Mouse (Mus musculus) effector memory CD4-positive, alpha-beta T cell, adult 5 months (primary cell): ENCODE results near the gene Olfr1487. TPM values are rescaled to one million over a fixed set of nuclear protein-coding genes. Genes with fewer than 3 reads are reported as not detected.

Experiments used
- polyA plus RNA-seq: library from polyadenylated mRNA; unstranded; fragments of 100-300 nt; shearing (Covaris generic); gene quantifications from one replicate; pipeline ENCODE4 v1.2.1, GENCODE M21; 2017

The Olfr1487 gene
- polyA plus RNA-seq, result not detected

DNA sequence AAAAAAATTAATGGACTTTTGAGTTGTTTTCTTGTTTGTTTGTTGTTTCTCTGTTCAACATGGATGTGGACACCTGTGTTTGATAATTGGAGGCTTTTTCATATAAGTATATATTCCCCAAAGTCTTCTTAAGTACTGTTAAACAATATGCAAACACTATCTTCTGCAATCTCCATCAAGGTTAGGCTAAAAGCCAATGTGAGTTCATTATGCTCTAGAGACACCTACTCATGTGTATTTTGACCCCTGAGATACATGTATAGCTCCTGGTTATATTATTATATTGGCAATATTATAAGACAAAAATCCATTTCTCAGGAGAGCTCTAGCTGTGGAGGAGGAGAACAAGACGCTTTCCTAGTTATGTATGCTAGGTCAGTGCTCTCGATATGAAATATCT lies at the start of gene Olfr1487:
Gene Olfr1487, plus strand, starts transcription at position 301 of the 400 bp plus-strand sequence.

DNA sequence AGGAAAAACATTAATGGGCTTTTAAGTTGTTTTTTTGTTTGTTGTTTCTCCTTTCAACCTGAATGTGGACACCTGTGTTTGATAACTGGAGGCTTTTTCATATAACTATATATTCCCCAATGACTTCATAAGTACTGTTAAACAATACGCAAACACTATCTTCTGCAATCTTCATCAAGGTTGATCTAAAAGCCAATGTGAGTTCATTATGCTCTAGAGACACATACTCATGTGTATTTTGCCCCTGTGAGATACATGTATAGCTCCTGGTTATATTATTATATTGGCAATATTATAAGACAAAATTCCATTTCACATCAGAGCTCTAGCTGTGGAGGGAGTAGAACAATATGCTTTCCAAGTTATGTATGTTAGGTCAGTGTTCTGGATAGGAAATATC lies 34.0 kb upstream of the Olfr1487 start, which contains the start of gene Olfr1484:
Gene Olfr1484, plus strand, starts transcription at position 301 of the 400 bp plus-strand sequence.

DNA sequence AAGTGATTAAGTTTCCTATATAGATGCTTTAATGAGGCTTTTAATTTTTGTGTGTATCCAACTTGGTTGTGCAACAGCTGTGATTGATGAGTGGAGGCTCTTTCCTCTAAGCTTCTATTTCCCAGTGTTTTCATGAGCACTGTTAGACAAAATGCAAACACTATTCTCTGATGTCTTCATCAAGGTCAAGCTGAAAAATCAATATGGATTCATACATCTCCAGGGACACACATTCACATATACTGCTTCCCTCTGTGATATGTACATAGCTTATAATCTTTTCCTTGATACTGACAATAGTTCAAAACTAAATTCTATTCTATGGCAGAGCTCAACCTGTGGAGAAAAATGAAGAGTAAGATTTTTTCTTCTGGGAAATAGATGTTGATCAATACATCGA lies 14.1 kb downstream of the Olfr1487 start, which contains the start of gene Olfr1489:
Gene Olfr1489, plus strand, starts transcription at position 301 of the 400 bp plus-strand sequence.

DNA sequence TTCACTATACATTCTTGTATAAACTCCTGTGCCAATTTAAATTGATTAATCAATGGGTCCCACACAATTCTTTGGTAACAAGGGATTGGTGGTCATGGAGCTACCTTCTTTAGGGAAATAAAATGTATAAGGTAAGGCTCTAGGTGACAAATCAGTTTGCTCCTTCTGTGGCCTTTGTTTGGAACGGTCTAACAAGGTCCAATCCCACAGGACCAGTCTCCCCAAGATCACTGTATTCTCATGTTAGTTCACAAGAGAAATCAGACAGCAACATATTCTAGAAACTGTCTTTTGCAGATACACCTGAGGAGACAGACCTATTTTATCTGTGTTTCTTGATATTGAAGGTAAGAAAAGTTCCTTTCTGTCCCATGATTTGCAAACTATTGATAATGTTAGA lies 33.6 kb downstream of the Olfr1487 start, which contains the start of gene Olfr1490:
Gene Olfr1490, plus strand, starts transcription at position 301 of the 400 bp plus-strand sequence.

Other genes starting within 250 kb of the Olfr1487 start
- 0.26 TPM for gene Olfr1469, start 209.5 kb upstream of the Olfr1487 start, polyA plus RNA-seq
- not detected for gene Olfr1471, start 174.0 kb upstream of the Olfr1487 start, polyA plus RNA-seq
- gene Olfr1472, start 161.3 kb upstream of the Olfr1487 start, polyA plus RNA-seq, result 0.27 TPM
- not detected for gene Olfr1474, start 147.8 kb upstream of the Olfr1487 start, polyA plus RNA-seq
- gene Olfr1475, start 137.2 kb upstream of the Olfr1487 start, polyA plus RNA-seq, result not detected
- not detected for gene Olfr1477, start 116.8 kb upstream of the Olfr1487 start, polyA plus RNA-seq
- not detected for gene Olfr1480, start 89.5 kb upstream of the Olfr1487 start, polyA plus RNA-seq
- not detected for gene Olfr1484, start 33.9 kb upstream of the Olfr1487 start, polyA plus RNA-seq
- not detected for gene Olfr1489, start 14.2 kb downstream of the Olfr1487 start, polyA plus RNA-seq
- not detected for gene Olfr1490, start 33.7 kb downstream of the Olfr1487 start, polyA plus RNA-seq
- not detected for gene Olfr1491, start 79.9 kb downstream of the Olfr1487 start, polyA plus RNA-seq
- gene Olfr1493-ps1, start 105.9 kb downstream of the Olfr1487 start, polyA plus RNA-seq, result not detected
- gene Olfr1494, start 122.4 kb downstream of the Olfr1487 start, polyA plus RNA-seq, result not detected
- not detected for gene Olfr1495, start 147.2 kb downstream of the Olfr1487 start, polyA plus RNA-seq
- gene Olfr1496, start 160.5 kb downstream of the Olfr1487 start, polyA plus RNA-seq, result not detected
- not detected for gene Olfr1497, start 180.8 kb downstream of the Olfr1487 start, polyA plus RNA-seq
- gene Olfr1499, start 202.1 kb downstream of the Olfr1487 start, polyA plus RNA-seq, result 0.36 TPM
- not detected for gene Olfr1500, start 213.1 kb downstream of the Olfr1487 start, polyA plus RNA-seq
- 0.54 TPM for gene Olfr1501, start 233.3 kb downstream of the Olfr1487 start, polyA plus RNA-seq
- gene Olfr1502, start 244.4 kb downstream of the Olfr1487 start, polyA plus RNA-seq, result not detected